Mouse (Mus musculus) limb, embryonic 10.5 days (tissue): ENCODE measurements around the gene Mettl6. TPM values are rescaled to one million over a fixed set of nuclear protein-coding genes. Genes with fewer than 3 reads are reported as not detected.

Experiments used
- DNase-seq: peaks from one replicate; pipeline ENCODE4 v3.0.0-alpha.2; 2017; ENCODE audit warnings: low spot score
- H3K27ac ChIP-seq: fragments of 300-500 bp; sonication (generic); 2 replicates; pipeline ENCODE4 v1.5.1; 2016; ENCODE audit warnings: mild to moderate bottlenecking
- H3K27me3 ChIP-seq: fragments of 300-500 bp; sonication (generic); 2 replicates; pipeline ENCODE4 v1.6.1; 2016; ENCODE audit warnings: low read depth, mild to moderate bottlenecking; ENCODE audit not compliant: poor library complexity, severe bottlenecking
- H3K36me3 ChIP-seq: fragments of 300-500 bp; sonication (generic); 2 replicates; pipeline ENCODE4 v1.6.1; 2016; ENCODE audit warnings: mild to moderate bottlenecking, moderate library complexity
- H3K4me1 ChIP-seq: fragments of 300-500 bp; sonication (generic); 2 replicates; pipeline ENCODE4 v1.6.1; 2016
- H3K4me3 ChIP-seq: fragments of 300-500 bp; sonication (generic); 2 replicates; pipeline ENCODE4 v1.5.1; 2016; ENCODE audit warnings: mild to moderate bottlenecking, moderate library complexity
- H3K9me3 ChIP-seq: fragments of 300-500 bp; sonication (generic); replicated peaks from 2 replicates; pipeline ENCODE4 v1.6.1; 2016; ENCODE audit warnings: mild to moderate bottlenecking
- WGBS: fragments of 180-500 bp; shearing (Covaris S2); methylation state at CpG from one replicate; pipeline ENCODE4 v1.1.7; 2016; 5-methylcytosine and 5-hydroxymethylcytosine counted together
- polyA plus RNA-seq: library from polyadenylated mRNA; unstranded; fragments of >200 nt; fragmentation: Nextera tagmentation; extraction: Ambion mirVana; gene quantifications from 2 replicates; pipeline ENCODE4 v1.2.1, GENCODE M21; 2016

Mettl6 gene
- 75.6 and 85.8 TPM in 2 replicates for polyA plus RNA-seq

DNA sequence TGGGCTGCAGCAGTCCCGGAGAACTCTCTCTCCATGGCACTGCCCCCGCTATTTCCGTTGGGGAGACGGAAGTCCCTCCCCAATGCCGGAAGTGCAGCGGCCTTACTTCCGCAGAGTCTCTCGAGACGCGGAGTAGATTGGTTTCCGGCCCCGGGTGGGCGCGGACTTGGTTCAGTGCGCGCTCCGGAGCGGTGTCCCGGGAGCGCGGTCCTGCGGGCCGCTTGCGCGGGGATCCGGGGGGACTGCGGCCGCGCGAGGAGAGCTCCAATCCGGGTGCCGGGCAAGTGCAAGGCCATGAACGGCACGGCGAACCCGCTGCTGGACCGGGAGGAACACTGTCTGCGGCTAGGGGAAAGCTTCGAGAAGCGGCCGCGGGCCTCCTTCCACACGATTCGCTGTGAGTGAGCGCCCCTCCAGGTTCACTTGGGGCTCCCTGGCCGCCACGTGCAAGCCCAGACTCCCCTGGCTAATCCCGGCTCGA is at the start of gene Mettl6:
Gene Mettl6, minus strand, starts transcription at position 66 of the 481 bp plus-strand sequence.
- peaks cover 24% of the 10 kb centered on the region for H3K4me1 ChIP-seq
- H3K4me3 ChIP-seq, result peak within 1 kb of the TSS; percentile 93
- WGBS, result under 1% methylated on average over 49 of the region's 49 CpGs
- H3K9me3 ChIP-seq, result no peaks in the 10 kb centered on the region
- peak within 1 kb of the TSS; percentile 95 for H3K27ac ChIP-seq
- peak; percentile 94 for DNase-seq
- H3K27me3 ChIP-seq, result no peaks in the 10 kb centered on the region
- peaks cover 61% of the 10 kb centered on the region for H3K36me3 ChIP-seq

DNA sequence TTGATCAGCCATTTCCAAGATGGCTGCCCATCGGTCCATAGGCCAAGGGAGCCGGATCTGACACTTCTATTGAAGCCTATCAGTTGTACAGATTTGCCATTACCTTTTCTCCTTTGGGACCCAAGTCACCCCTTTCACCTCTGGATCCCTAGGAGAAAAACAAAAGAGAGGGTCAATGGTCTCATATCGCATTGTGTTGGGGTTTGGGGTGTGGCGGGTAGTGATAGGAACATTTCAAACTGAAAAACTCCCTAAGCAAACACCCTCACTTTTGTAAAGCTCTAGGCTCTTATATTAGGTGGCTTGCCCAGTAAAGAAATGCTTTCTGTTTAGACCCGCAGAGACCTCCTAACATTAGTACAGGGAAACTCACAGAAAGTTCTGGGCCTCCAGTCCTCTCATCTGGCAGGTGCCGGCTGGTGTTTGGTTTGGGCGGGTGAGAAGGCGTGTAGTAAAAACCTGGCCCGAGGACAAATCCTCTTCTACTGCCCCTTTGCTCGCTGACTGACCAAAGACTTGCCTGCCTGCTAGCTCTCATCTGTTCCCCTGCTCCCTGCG is 49.1 kb upstream of the Mettl6 start:
- Histone ChIP-seq H3K4me3 (no peak overlapping the region), H3K27me3 (no peaks in the 10 kb centered on the region), H3K36me3 (no peaks in the 10 kb centered on the region), H3K27ac (peak overlapping the region; percentile 21; the same call in 1 of the 2 replicates), H3K4me1 (no peaks in the 10 kb centered on the region), H3K9me3 (no peaks in the 10 kb centered on the region)
- no peak for DNase-seq
- WGBS, result 79% methylated on average over 11 of the region's 11 CpGs

DNA sequence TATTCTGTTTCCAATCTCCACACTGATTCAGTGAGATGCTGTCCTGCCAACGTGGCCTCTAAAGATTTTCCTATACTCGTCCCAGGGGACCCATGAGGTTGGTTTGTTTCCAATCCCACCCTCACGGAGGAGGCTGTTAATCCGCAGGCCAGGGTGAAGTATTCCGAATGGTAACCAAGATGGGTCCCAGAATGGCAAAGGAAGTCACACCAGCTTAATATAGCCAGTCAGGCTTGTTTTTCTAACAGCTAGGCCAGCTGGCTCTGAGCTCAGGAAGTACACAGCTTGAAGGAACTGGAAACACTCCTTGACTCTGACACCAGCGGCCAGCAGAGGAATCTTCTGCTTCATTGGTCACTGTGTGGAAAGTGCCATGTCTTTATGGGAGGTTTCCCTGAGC is 42.5 kb upstream of the Mettl6 start:
- 82% methylated on average over 6 of the region's 6 CpGs for WGBS
- H3K27me3 ChIP-seq, result no peaks in the 10 kb centered on the region
- H3K9me3 ChIP-seq, result no peaks in the 10 kb centered on the region
- no peaks in the 10 kb centered on the region for H3K36me3 ChIP-seq
- H3K4me1 ChIP-seq, result peaks cover 9% of the 10 kb centered on the region
- DNase-seq, result no peak
- H3K27ac ChIP-seq, result no peak overlapping the region
- no peak overlapping the region for H3K4me3 ChIP-seq

DNA sequence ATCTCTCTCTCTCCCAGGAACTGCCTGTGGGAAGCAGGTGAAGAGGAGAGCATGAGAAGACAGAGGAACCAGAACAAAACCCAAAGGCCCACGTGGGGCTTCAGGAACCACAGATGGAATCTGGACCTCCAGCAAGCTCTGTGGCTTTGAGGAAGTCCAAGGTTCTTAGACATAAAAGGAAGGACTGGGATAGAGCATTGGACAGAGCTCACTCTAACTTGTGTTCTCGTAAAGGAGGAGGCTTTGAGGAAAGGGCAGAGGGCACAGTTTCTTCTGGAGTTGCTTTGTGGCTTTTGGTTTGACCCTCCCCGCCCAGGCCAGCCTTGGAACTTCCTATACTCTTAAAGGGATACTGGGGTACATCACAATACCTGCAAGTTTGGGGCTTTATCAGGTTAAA is 37.8 kb upstream of the Mettl6 start:
- H3K9me3 ChIP-seq, result no peaks in the 10 kb centered on the region
- no peaks in the 10 kb centered on the region for H3K27me3 ChIP-seq
- no peaks in the 10 kb centered on the region for H3K36me3 ChIP-seq
- no peak overlapping the region for H3K4me3 ChIP-seq
- DNase-seq, result no peak
- 81% methylated on average over 3 of the region's 3 CpGs for WGBS
- peak overlapping the region; percentile 7; the same call in 1 of the 2 replicates for H3K27ac ChIP-seq
- peaks cover 26% of the 10 kb centered on the region for H3K4me1 ChIP-seq

DNA sequence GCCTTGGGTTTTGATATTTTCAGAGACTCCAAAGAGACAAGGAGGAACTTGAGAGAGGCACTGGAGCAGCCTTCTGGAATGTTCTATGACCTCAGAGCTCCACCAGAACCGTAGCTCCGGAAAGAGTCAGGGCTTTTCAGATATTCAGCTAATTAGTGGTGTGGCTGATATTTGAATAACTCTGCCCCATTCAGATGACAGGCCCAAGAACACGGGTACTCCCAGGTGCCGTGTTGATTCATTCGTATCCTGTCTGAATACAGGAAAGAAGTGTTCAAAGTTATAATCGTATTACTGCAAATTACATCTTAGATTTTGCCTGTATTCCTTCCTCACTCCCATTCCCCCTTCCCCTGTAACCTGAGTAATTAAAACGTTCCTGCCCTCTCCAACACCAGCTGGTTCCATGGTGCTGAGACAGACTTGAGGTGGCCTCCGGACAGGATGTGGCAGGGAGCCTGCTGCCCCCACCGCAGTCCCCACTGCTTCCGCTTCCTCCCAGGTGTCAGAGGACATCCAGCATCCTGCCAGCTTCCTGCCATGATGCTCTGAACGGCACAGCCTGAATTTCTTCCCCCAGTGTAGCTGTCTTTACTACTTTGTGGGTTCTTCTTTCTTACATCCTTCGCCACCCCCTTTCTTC is 36.8 kb upstream of the Mettl6 start:
- DNase-seq, result no peak
- Histone ChIP-seq H3K4me1 (peaks cover 26% of the 10 kb centered on the region), H3K9me3 (no peaks in the 10 kb centered on the region), H3K27ac (peak overlapping the region; percentile 63), H3K4me3 (no peak overlapping the region), H3K27me3 (no peaks in the 10 kb centered on the region), H3K36me3 (no peaks in the 10 kb centered on the region)
- 66% methylated on average over 12 of the region's 12 CpGs for WGBS

DNA sequence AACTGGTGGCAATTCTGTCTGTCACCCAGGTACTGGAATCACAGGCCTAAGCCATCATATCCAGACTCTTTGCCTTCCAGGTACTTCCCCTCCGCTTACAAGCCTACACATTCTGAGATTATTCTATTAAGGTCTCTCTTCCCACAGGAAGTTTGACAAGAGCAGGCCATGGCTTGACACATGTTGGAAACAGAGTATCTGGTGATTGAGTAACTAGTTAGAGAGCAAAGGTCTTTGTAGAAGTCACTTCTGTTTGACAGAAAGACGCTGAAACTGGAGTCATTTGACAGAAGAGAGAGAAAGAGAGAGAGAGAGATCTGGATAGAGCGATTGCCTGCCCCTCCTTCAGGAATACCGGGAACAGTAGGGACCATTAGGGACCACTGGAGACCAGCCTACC is 36.0 kb upstream of the Mettl6 start:
- H3K27ac ChIP-seq, result peak overlapping the region; percentile 63; the same call in 1 of the 2 replicates
- H3K4me1 ChIP-seq, result peaks cover 26% of the 10 kb centered on the region
- H3K27me3 ChIP-seq, result no peaks in the 10 kb centered on the region
- no peak for DNase-seq
- no peaks in the 10 kb centered on the region for H3K36me3 ChIP-seq
- WGBS, result 93% methylated on average over 4 of the region's 4 CpGs
- no peak overlapping the region for H3K4me3 ChIP-seq
- no peaks in the 10 kb centered on the region for H3K9me3 ChIP-seq

DNA sequence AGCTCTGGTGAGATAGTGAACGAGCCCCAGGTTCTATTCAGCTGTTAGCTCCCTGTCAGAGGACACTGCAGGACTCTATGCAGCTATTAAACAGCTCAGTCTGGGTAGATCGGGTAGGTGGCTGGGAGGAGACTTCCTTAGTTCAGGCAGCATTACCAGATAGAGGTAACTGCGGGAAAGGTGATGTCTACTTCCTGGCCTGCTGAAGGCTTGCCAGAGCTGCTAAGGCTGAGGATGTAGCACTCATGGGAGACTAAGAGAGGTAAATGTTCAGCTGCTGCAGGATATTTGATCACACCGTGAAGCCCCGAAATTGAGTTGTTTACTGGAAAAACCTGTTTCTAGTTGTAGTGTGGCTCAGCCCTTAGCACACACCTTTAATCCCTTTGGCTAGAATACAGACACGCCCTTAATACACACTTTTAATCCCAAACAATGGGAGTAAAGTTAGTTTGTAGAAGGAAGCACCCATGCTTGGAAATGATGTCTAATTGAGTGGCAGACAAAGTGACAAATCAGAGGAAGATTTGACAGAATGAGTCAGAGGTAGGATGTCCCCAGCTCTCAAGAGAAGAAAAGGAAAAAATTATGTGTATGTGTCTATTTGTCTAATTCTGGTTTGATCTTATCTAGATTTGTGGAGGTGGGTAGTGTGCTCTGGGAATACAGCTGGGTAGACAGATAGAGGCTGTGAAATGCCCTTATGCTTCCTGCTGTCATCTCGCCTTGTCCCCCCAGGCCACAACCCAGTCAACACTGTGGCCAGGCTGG is 30.4 kb upstream of the Mettl6 start:
- no peaks in the 10 kb centered on the region for H3K36me3 ChIP-seq
- no peaks in the 10 kb centered on the region for H3K9me3 ChIP-seq
- no peak overlapping the region for H3K27ac ChIP-seq
- no peaks in the 10 kb centered on the region for H3K27me3 ChIP-seq
- peaks cover 4% of the 10 kb centered on the region; the same call in 1 of the 2 replicates for H3K4me1 ChIP-seq
- WGBS, result 76% methylated on average over 7 of the region's 7 CpGs
- DNase-seq, result no peak
- H3K4me3 ChIP-seq, result no peak overlapping the region

DNA sequence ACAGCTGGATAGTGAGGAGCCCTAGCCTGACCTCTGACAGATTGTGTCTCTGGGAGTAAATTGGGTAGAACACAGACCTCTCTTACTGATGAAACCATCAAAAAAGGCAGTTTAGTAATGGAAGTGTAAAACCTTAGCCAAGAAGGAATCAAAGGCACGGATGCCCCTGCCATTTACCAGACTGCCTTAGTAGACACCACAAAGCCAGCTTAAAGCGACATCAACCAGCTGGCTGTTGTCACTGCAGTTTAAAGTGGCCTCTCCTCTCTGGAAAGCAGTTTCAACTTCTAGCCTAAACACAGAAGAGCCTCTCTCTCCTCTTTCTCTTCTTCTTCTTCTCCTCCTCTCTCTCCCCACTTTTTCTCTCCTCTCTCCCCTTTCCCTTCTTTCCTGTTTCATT is 26.5 kb upstream of the Mettl6 start:
- Histone ChIP-seq H3K27me3 (no peaks in the 10 kb centered on the region), H3K9me3 (no peaks in the 10 kb centered on the region), H3K27ac (no peak overlapping the region), H3K36me3 (no peaks in the 10 kb centered on the region), H3K4me1 (peaks cover 9% of the 10 kb centered on the region), H3K4me3 (no peak overlapping the region)
- DNase-seq, result no peak
- 75% methylated on average over 2 of the region's 2 CpGs for WGBS

DNA sequence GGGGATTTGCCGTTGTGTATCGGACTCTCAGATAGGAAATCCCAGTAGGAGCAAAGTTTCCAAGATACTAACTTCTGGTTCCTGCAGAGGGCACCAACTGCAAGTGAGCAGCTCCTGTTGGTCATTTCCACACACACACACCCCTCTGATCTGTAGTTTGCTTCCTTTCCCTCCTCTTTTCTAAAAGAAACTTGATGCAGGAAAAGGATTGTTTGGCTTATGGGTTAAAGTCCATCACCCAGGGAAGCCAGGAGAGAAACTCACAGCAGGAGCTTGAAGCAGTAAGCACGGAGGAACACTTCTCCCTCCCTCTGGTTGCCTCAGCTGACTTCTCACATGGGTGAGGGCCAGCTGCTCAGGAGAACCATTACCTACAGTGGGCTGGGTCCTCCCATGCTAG is 24.3 kb upstream of the Mettl6 start:
- peaks cover 9% of the 10 kb centered on the region for H3K4me1 ChIP-seq
- no peaks in the 10 kb centered on the region for H3K27me3 ChIP-seq
- no peak overlapping the region for H3K4me3 ChIP-seq
- H3K36me3 ChIP-seq, result 0 out of 2 replicates have a peak, but pooled peaks cover 3% of the 10 kb centered on the region
- H3K27ac ChIP-seq, result no peak overlapping the region
- no peaks in the 10 kb centered on the region for H3K9me3 ChIP-seq
- no peak for DNase-seq
- 56% methylated on average over 3 of the region's 3 CpGs for WGBS

DNA sequence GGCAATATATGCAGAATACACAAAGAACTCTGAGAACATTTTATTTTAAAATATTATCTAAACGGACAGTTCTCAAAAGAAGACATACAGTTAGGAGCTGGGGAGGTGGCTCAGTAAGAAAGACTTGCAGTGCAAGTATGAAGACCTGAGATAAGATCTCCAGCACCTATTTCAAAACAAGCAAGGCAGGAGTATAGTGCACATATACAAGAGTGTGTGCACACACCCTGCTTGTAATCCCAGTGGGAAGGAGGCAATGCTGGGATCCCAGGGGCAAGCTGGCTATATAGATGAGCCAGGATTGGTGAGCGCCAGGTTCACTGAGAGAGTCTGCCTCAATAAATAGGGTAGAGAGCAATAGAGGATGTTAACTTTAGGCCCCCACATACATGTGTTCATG is 21.1 kb upstream of the Mettl6 start:
- no peak overlapping the region for H3K27ac ChIP-seq
- H3K4me1 ChIP-seq, result peaks cover 9% of the 10 kb centered on the region
- no peaks in the 10 kb centered on the region for H3K9me3 ChIP-seq
- 94% methylated on average over 2 of the region's 2 CpGs for WGBS
- peaks cover 20% of the 10 kb centered on the region for H3K36me3 ChIP-seq
- H3K4me3 ChIP-seq, result no peak overlapping the region
- H3K27me3 ChIP-seq, result no peaks in the 10 kb centered on the region
- DNase-seq, result no peak

DNA sequence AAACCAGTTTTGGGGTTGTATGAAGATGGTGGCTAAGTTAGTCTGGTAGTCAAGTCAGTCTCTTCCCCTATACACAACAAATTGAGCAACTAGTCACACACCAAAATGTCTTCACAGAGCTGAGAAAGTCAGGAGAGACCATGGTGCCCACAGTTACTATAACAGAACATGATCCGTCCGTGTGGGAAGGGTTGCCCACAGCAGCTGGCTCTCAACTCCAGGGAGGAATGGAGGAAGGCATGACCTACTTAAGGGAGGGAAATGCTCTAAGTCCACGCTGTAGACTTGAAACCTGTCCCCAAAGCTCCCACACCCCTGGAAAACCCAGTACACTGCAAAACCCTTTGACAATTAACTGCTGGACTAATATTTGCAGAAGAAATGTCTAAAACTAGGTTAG is 15.5 kb upstream of the Mettl6 start:
- WGBS, result 94% methylated on average over 3 of the region's 3 CpGs
- peaks cover 76% of the 10 kb centered on the region for H3K36me3 ChIP-seq

DNA sequence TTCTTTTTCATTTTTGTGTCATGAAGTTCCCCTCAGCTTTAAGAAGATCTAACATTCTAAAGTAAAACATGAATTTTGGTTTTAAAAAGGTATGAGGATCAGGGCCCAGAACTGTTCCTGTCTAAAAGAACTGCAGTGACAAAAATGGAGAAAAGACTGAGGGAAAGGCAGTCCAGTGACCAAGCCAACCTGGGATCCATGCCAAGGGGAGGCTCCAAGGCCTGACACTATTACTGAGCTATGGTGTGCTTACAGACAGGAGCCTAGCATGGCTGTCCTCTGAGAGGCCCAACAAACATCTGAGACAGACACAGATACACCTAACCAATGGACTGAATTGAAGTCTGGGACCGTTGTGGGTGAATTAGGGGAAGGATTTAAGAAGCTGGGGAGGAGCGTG is 15.1 kb upstream of the Mettl6 start:
- no peak overlapping the region for H3K27ac ChIP-seq
- H3K36me3 ChIP-seq, result peaks cover 80% of the 10 kb centered on the region
- H3K4me3 ChIP-seq, result no peak overlapping the region
- WGBS, result 97% methylated on average over 2 of the region's 2 CpGs
- no peaks in the 10 kb centered on the region for H3K27me3 ChIP-seq
- no peak for DNase-seq
- H3K9me3 ChIP-seq, result no peaks in the 10 kb centered on the region
- no peaks in the 10 kb centered on the region for H3K4me1 ChIP-seq

More for the DNA sequence above, 15.5 kb upstream of the Mettl6 start:
- H3K4me1 ChIP-seq, result no peaks in the 10 kb centered on the region
- DNase-seq, result no peak
- no peaks in the 10 kb centered on the region for H3K9me3 ChIP-seq
- no peak overlapping the region for H3K27ac ChIP-seq
- no peak overlapping the region for H3K4me3 ChIP-seq
- H3K27me3 ChIP-seq, result no peaks in the 10 kb centered on the region

DNA sequence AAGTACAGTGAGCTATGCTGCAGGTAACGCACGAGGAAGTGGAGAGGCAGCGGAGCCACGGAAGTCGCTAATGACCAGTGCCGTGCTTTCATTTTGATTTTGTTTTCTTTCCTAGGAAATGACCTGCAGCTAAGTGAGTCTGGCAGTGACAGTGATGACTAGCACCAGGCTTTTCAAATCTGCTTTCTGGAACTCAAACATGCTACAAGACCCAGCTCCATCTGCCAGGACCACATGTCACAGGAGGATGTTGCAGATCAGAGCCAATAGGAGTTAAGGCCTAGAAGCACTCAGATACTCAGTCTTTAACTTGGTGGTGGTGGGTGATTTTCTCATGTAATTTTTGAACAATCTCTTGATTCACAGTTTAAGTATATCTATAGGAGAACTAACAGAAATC is 11.6 kb upstream of the Mettl6 start:
- WGBS, result 95% methylated on average over 6 of the region's 6 CpGs
- Histone ChIP-seq H3K4me3 (no peak overlapping the region), H3K9me3 (no peaks in the 10 kb centered on the region), H3K27me3 (no peaks in the 10 kb centered on the region), H3K36me3 (peaks cover 98% of the 10 kb centered on the region), H3K27ac (no peak overlapping the region), H3K4me1 (no peaks in the 10 kb centered on the region)
- DNase-seq, result no peak
